Mouse (Mus musculus) bone marrow macrophage, adult 2 months (primary cell): Measurements from ENCODE around the gene Rbm44.

Experiments
- CTCF ChIP-seq: IDR thresholded peaks from 2 replicates; pipeline ENCODE4 v1.5.1; 2012; ENCODE audit warnings: low read depth, mild to moderate bottlenecking, low read length, moderate library complexity
- POLR2A ChIP-seq: IDR thresholded peaks from 2 replicates; pipeline ENCODE4 v1.6.1; 2012; ENCODE audit warnings: mild to moderate bottlenecking, low read depth, low read length, borderline replicate concordance

DNA sequence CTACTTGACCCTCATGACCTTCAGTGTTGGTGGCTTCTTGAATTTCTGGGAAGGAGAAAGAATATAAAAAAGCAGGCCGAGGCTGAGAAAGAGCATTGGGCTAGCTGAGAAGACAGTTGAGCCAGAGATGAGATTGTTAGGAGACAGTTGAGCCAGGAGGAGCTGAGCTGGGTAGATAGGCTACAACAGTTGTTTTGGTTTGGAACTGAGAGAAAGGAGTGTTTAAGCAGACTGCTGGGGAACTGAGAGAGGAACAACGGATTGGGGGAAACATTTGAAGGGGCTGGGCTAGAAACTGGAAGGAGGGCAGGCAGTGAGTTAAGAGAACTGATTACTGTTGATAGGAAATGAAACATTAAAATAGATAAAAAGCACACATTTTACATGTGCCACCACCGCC is 31.1 kb downstream of the Rbm44 start:
- no peak for TF ChIP-seq CTCF
- TF ChIP-seq POLR2A: no peak
